Mouse (Mus musculus) NIH3T3 (cell line): ENCODE measurements around the gene Baiap2l2.

Source experiments
- DNase-seq: peaks from one replicate; pipeline ENCODE4 v3.0.0-alpha.2; 2012; ENCODE audit warnings: low read depth

The Baiap2l2 gene

GRCm38 (mm10) chr15:79212750-79213446 lies 72.4 kb downstream of the Baiap2l2 start:
- no peak for DNase-seq

GRCm38 (mm10) chr15:79210357-79210756 lies 75.0 kb downstream of the Baiap2l2 start:
- DNase-seq = no peak

- no peak for DNase-seq
Measured at GRCm38 (mm10) chr15:79208758-79209439, 76.4 kb downstream of the Baiap2l2 start.

- DNase-seq = no peak
Measured at GRCm38 (mm10) chr15:79208211-79208610, 77.1 kb downstream of the Baiap2l2 start.
